Mouse (Mus musculus): ENCODE measurements around the gene Rrp15. TPM values are rescaled to one million over a fixed set of nuclear protein-coding genes. Genes with fewer than 3 reads are reported as not detected.
A peak's percentile ranks its signal among the peaks of the same experiment; 100 is the strongest.

The Rrp15 gene
- total and polyA plus RNA-seq, 2 experiments from 2014 or later: 1.6 to 21.8 TPM

GRCm38 (mm10) chr1:186703256-186703979, 45.7 kb downstream of the Rrp15 start:
- WGBS: 2% methylated on average over 15 of the region's 15 CpGs
- Histone ChIP-seq H3K4me1 (ENCODE audit: control insufficient read depth, insufficient read depth) (peaks cover 4% of the 10 kb centered on the region), H3K4me2 (ENCODE audit: low read depth, low read length) (peak overlapping the region; percentile 86), H3K27ac (ENCODE audit: low read depth) (peak overlapping the region; percentile 78), H3K9ac (replicated peaks; ENCODE audit: low read depth, low read length) (peak overlapping the region; percentile 81), H3K9me3 (replicated peaks; ENCODE audit: control insufficient read depth, low read length) (no peaks in the 10 kb centered on the region), H3K4me3 (ENCODE audit: low read depth, low read length) (peak overlapping the region; percentile 89), H3K36me3 (replicated peaks; ENCODE audit: control insufficient read depth, insufficient read depth, low read length) (no peaks in the 10 kb centered on the region), H3K27me3 (ENCODE audit: control insufficient read depth, insufficient read depth, low read length) (no peaks in the 10 kb centered on the region)
- DNase-seq (ENCODE audit: low spot score) (peak; percentile 40), ATAC-seq (ENCODE audit: insufficient read depth, low read depth) (no peak)
- TF ChIP-seq EP300 (IDR thresholded peaks at IDR 0.05; ENCODE audit: low read depth) (no peak), CTCF (IDR thresholded peaks at IDR 0.05; ENCODE audit: low read depth) (no peak)

- ATAC-seq (ENCODE audit: insufficient read depth, low read depth): peak; percentile 43; the same call in 1 of the 2 replicates
- H3K27me3 ChIP-seq (ENCODE audit: control insufficient read depth, insufficient read depth, low read length): no peaks in the 10 kb centered on the region
- peaks cover 4% of the 10 kb centered on the region for H3K4me1 ChIP-seq (ENCODE audit: control insufficient read depth, insufficient read depth)
- no peaks in the 10 kb centered on the region for H3K36me3 ChIP-seq (replicated peaks; ENCODE audit: control insufficient read depth, insufficient read depth, low read length)
- DNase-seq (ENCODE audit: low spot score): peak; percentile 42
- peak overlapping the region; percentile 38; the same call in 1 of the 2 replicates for H3K9ac ChIP-seq (replicated peaks; ENCODE audit: low read depth, low read length)
- WGBS: 7% methylated on average over 15 of the region's 15 CpGs
- H3K9me3 ChIP-seq (replicated peaks; ENCODE audit: control insufficient read depth, low read length): no peaks in the 10 kb centered on the region
- peak overlapping the region; percentile 78 for H3K27ac ChIP-seq (ENCODE audit: low read depth)
- peak overlapping the region; percentile 89 for H3K4me3 ChIP-seq (ENCODE audit: low read depth, low read length)
- H3K4me2 ChIP-seq (ENCODE audit: low read depth, low read length): peak overlapping the region; percentile 86
- TF ChIP-seq CTCF (IDR thresholded peaks at IDR 0.05; ENCODE audit: low read depth) (no peak), EP300 (IDR thresholded peaks at IDR 0.05; ENCODE audit: low read depth) (no peak)
Measured at GRCm38 (mm10) chr1:186702391-186703255, 46.5 kb downstream of the Rrp15 start.

GRCm38 (mm10) chr1:186701206-186701905, 47.8 kb downstream of the Rrp15 start:
- H3K4me3 ChIP-seq (ENCODE audit: low read depth, low read length): peak overlapping the region; percentile 22
- DNase-seq (ENCODE audit: low spot score) (peak; percentile 58), ATAC-seq (ENCODE audit: insufficient read depth, low read depth) (no peak)
- no peaks in the 10 kb centered on the region for H3K27me3 ChIP-seq (ENCODE audit: control insufficient read depth, insufficient read depth, low read length)
- WGBS: 25% methylated on average over 8 of the region's 8 CpGs
- no peaks in the 10 kb centered on the region for H3K9me3 ChIP-seq (replicated peaks; ENCODE audit: control insufficient read depth, low read length)
- TF ChIP-seq EP300 (IDR thresholded peaks at IDR 0.05; ENCODE audit: low read depth): no peak
- no peak for TF ChIP-seq CTCF (IDR thresholded peaks at IDR 0.05; ENCODE audit: low read depth)
- H3K4me1 ChIP-seq (ENCODE audit: control insufficient read depth, insufficient read depth): peaks cover 4% of the 10 kb centered on the region
- peak overlapping the region; percentile 47 for H3K4me2 ChIP-seq (ENCODE audit: low read depth, low read length)
- H3K36me3 ChIP-seq (replicated peaks; ENCODE audit: control insufficient read depth, insufficient read depth, low read length): no peaks in the 10 kb centered on the region
- peak overlapping the region; percentile 70 for H3K27ac ChIP-seq (ENCODE audit: low read depth)
- H3K9ac ChIP-seq (replicated peaks; ENCODE audit: low read depth, low read length): no peak overlapping the region

- 75% methylated on average over 3 of the region's 3 CpGs for WGBS
- no peak overlapping the region for H3K4me2 ChIP-seq (ENCODE audit: low read depth, low read length)
- no peak overlapping the region for H3K27ac ChIP-seq (ENCODE audit: low read depth)
- no peak for TF ChIP-seq EP300 (IDR thresholded peaks at IDR 0.05; ENCODE audit: low read depth)
- TF ChIP-seq CTCF (IDR thresholded peaks at IDR 0.05; ENCODE audit: low read depth): no peak
- H3K27me3 ChIP-seq (ENCODE audit: control insufficient read depth, insufficient read depth, low read length): no peaks in the 10 kb centered on the region
- H3K4me1 ChIP-seq (ENCODE audit: control insufficient read depth, insufficient read depth): peaks cover 10% of the 10 kb centered on the region
- H3K9ac ChIP-seq (replicated peaks; ENCODE audit: low read depth, low read length): no peak overlapping the region
- no peak overlapping the region for H3K4me3 ChIP-seq (ENCODE audit: low read depth, low read length)
- no peak for ATAC-seq (ENCODE audit: insufficient read depth, low read depth)
- H3K9me3 ChIP-seq (replicated peaks; ENCODE audit: control insufficient read depth, low read length): no peaks in the 10 kb centered on the region
- DNase-seq (ENCODE audit: low spot score): no peak
- H3K36me3 ChIP-seq (replicated peaks; ENCODE audit: control insufficient read depth, insufficient read depth, low read length): no peaks in the 10 kb centered on the region
Measured at GRCm38 (mm10) chr1:186700496-186700895, 48.7 kb downstream of the Rrp15 start.

GRCm38 (mm10) chr1:186698583-186699338, 50.4 kb downstream of the Rrp15 start:
- DNase-seq (ENCODE audit: low spot score) (no peak), ATAC-seq (ENCODE audit: insufficient read depth, low read depth) (no peak)
- no peak overlapping the region for H3K4me2 ChIP-seq (ENCODE audit: low read depth, low read length)
- H3K9ac ChIP-seq (replicated peaks; ENCODE audit: low read depth, low read length): no peak overlapping the region
- H3K36me3 ChIP-seq (replicated peaks; ENCODE audit: control insufficient read depth, insufficient read depth, low read length): no peaks in the 10 kb centered on the region
- no peaks in the 10 kb centered on the region for H3K9me3 ChIP-seq (replicated peaks; ENCODE audit: control insufficient read depth, low read length)
- no peak overlapping the region for H3K27ac ChIP-seq (ENCODE audit: low read depth)
- no peak for TF ChIP-seq EP300 (IDR thresholded peaks at IDR 0.05; ENCODE audit: low read depth)
- peak; percentile 49 for TF ChIP-seq CTCF (IDR thresholded peaks at IDR 0.05; ENCODE audit: low read depth)
- no peaks in the 10 kb centered on the region for H3K27me3 ChIP-seq (ENCODE audit: control insufficient read depth, insufficient read depth, low read length)
- 79% methylated on average over 15 of the region's 15 CpGs for WGBS
- H3K4me3 ChIP-seq (ENCODE audit: low read depth, low read length): no peak overlapping the region
- H3K4me1 ChIP-seq (ENCODE audit: control insufficient read depth, insufficient read depth): peaks cover 10% of the 10 kb centered on the region

All from heart, postnatal 0 days (tissue).